Mouse (Mus musculus) megakaryocyte-erythroid progenitor cell, adult 5-6 weeks (primary cell): ENCODE results near the gene Slc48a1. TPM values are rescaled to one million over a fixed set of nuclear protein-coding genes. Genes with fewer than 3 reads are reported as not detected.

Experiments used
- ATAC-seq: replicated peaks from 2 replicates; pipeline ENCODE4 v1.8.0; 2016; ENCODE audit warnings: mild to moderate bottlenecking, inconsistent platforms; ENCODE audit not compliant: severe bottlenecking, poor library complexity, low FRiP score, low TSS enrichment
- total RNA-seq, 2 experiments: library from RNA; stranded (forward) in 1 of 2; stranded (reverse) in 1 of 2; fragments of 200-1000, 215-1000 nt in 1 of 2; fragments of >200 nt in 1 of 2; fragmentation: Nextera tagmentation in 1 of 2; gene quantifications; 2 replicates each; pipeline ENCODE4 v1.2.3; 2014 to 2017

Slc48a1 gene
- total RNA-seq, 2 experiments from 2014 or later: 72.6 to 112 TPM

DNA sequence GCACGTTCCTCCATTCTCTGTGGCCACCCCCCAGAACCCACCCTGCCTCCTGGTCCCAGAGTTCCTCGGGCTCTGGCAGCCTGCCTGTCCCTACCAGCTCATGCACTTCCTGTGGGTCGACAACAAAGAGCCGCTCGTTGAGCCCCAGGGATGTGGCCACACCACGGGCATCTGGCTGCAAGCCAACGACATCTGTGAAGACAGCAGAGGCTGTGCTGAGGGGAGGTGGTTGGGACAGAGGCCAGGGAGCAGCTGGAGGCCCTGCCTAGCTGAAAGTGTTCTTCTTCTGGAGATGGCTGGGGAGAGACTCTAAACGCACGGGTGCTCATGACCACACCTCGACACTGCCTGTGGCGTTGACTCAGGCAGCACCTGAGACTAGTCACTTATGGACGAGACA is 27.6 kb upstream of the Slc48a1 start:
- peak; percentile 50 for ATAC-seq

DNA sequence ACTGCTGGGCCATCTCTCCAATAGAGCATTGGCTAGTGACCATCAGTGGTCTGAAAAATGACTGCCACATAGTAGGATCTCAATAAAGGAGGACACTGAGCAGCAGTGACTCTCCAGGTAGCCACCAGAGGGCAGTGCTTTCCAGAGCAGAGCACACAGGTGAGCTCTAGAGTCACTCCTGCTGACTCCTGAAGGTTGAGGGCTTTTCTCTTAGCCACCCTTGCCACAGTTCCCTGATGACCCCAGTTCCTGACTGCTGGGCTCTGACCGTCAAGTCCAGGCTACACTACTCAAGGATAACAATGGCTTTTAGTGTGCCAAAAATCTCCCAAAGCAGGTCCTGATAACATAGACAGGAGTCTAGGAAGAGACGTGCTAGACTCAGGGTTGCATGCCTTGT is 26.6 kb upstream of the Slc48a1 start:
- ATAC-seq: no peak

DNA sequence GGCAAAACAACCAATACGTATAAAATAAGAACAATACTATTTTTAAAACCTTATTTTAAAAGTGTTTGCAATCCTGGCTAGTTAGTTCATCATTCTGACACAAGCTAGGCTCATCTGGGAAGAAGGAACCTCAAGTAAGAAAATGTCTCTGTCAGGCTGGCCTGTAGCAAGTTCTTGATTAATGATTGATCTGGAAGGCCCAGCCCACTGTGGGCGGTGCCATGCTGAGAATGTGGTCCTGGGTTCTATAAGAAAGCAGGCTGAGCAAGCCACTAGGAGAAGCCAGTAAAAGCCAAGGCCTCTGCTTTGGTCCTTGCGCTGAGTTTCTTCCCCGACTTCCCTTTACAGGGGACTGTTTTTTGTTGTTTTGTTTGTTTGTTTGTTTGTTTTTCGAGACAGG is 25.8 kb upstream of the Slc48a1 start:
- ATAC-seq: no peak

DNA sequence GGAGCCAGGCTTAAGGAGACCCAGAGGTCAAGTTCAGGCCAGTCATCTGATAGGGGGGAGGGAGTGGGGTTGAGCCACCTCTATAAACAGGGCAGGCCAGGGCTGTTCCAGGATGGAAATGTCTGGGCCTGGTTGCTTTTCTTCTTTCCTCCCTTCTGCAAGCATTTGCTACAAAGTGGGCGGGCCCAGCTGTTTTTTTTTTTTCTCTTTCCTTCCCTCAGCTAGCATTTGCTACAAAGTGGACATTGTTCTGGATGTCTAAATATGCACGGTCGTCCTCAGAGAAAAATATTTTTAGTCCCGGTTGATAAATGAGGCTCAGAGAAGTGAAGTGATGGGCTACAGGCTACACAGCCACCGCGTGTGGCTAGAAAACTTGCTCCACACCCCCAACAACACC is 23.8 kb upstream of the Slc48a1 start:
- ATAC-seq: no peak

DNA sequence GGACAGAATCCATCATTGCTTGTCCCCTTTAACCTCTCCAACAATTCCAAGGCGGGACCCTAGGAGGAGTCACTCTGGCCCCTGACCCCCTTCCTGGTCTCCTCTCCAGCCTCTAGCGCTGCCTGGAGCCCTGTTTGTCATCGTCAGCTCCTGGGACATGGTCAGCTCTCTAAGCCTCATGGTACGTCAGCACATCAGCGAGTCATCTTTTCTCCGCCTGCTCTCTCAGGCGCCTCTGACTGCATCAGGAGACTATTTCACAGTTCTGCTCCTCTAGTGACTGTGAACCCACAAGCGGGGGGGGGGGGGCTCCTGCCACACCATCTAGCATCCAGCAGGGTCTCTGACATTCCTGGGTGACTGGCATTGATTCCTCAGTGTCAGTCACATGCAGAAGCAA is 23.0 kb upstream of the Slc48a1 start:
- ATAC-seq: no peak

DNA sequence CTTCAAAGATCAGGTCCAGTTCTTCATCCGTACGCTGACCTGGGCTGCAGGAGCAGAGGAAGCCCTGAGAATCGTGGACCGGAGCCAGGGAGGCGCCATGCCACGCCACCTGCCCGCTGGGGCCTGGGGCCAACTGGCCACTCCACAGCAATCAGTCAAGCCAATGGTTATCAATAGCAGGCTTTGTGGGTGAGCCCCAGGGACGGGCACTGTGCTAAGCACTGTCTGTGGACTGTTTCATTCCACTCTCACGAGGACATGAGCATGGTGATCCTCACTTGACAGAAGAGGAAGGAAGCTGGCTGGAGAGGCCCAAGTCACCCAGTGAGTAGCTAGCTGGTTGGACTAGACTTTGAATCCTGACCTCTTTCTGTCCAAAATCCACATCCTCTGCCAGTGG is 18.3 kb upstream of the Slc48a1 start:
- ATAC-seq: no peak

DNA sequence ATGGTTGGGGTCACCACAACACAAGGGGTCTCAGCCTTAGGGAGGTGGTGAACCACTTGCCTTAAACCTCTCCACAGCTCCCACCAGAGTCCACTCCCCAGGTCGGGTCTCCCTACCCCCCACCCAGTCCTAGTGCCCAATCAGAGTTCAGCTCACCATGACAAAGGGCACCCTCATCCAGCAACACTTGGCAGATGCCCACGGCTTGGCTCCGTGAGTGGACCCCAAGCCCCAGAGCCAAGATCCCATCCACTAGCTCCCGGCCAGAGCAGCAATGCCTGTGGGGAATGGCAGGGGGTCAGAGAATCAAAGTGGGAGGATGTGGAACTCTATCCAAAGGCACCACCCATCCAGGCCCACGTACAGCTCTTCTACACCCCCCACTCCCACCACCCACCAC is 17.4 kb upstream of the Slc48a1 start:
- ATAC-seq: no peak

DNA sequence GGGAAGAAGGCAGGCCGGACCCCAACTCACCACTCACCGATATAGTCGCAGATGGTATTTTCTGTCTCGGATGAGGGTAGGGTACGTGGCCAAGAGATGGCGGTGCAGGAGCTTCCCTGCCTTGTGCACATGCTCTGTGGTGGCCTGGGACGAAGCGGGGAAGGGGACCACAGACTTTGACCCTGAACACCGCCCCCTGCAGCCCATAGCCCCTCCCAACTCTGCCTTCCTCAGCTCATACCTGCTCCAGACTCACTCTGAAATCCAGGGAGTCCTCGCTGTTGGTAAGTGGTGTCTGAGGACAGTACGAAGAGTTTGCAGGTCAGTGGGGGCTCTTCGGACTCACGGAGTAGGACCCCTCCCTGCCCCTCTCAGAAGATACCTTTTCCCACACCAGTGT is 16.9 kb upstream of the Slc48a1 start:
- ATAC-seq: no peak

DNA sequence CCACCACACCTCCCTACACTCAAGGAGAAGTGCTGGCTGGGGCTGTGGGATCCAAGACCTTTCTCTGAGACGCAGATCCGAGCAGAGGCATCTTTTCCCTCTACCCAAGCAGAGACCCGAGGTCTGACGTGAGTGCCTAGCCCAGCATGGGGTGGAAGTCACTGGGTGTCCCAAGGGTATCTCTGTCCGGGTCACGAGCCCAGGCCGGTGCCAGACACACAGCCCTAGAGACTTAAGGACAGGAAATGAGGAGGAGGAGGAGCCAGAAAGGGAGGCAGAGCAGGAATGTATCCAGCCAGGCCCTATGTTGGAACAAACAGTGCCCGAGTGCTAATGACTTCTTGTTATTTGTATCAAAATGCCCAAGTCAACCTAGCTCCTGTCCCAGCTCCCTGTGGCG is 15.6 kb upstream of the Slc48a1 start:
- no peak for ATAC-seq

DNA sequence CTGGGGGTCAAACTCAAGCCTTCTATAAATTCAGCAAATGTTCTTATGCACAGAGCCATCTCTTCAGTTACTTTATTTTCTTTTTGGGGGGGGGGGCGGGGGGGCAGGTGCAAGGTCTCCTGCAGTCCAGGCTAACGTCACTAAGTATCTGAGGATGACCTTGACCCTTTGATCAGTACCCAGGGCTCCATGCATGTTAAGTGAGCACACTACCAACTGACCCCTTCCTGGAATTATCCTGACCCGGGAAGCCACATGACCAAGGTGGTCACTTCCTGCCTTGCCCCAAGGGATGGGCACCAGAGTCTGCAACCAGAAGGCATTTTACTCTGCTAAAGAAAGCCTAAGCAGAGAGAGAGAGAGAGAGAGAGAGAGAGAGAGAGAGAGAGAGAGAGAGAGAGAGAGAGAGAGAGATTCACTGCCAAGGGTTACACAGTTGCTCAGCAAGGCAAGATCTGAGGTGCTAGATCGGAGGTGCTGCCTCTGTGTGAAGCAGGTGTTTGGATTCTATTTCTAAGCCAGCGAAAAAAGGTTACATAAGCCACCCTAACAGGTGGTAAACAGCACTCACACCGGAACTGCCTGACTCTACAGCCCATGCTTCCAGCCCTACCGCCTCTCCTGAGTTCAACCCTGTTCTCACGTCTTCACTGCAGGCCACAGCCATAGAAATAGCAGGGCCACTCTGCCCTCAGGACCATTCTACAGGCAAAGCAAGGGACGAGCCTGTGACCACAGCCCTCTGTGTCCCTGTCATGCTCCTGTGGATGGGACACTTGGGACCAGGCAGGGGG is 14.9 kb upstream of the Slc48a1 start:
- no peak for ATAC-seq

DNA sequence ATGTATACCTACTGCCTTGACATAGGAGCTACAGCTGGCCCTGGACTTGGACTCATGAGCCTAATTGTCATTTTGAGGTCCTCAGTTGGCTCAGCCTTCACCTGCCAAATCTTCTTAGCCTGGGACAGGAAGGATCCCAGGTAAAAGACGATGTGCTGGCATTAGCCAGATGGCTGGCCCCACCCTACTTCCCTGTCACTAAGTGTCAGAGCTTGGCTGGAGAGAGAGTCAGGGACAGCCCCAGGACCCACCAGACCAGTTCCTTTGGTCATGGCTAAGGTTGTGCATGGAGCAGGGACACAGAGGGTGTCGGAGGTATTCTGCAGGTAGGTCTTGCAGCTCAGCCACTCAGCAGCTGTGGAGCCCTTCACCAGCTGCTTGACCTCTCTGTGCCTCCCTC is 13.8 kb upstream of the Slc48a1 start:
- no peak for ATAC-seq

DNA sequence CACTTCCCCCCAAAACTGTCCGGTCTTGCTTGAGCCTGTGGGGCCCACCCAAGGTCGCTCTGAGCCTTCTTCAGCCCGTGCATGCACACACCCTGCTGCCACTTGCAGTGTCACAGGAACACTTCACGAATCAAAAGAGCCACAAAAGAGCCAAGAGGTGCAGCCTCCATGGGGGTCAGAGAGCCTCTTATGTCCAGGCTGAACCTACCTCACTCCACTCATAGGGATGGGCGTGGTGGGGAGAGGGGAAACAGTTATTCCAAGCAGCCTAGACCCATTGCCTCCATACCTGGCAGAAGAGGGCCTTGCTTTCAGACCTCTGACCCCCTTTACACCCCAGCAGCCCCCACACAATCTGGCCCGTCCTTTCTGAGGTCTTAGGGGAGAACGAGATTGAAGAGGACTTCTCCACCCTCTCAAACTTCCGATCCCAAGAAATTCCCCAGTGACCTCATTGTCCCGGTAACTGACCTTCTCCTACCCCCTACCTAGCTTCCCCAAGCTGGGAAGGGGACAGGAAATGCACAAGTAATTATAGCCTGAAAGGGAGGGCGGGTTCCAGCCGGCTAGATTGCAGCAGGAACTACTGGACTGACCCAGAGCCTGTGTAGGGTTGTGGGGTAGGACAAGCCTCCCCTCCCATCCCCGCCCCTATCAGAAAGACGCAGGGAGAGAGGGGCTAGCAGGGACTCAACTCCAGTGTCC is 13.1 kb upstream of the Slc48a1 start:
- no peak for ATAC-seq

DNA sequence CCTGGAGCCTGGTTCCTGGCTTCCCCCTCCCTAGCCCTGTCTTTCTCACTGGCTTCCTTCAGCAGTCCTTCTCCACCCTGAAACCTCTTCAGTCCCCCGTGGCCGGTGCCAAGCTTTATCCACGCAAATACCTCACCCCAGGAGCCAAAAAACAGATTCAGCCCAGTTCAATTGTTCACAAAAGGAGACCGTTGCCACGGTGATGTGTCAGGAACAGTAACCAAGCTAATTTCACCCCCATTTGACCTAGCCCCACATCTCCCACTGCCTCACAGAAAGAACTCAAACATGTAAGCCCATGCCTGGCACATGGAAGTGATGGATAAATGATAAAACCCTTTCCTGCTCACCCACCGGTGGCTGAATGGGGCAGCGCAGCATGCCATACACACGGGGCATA is 12.1 kb upstream of the Slc48a1 start:
- no peak for ATAC-seq

DNA sequence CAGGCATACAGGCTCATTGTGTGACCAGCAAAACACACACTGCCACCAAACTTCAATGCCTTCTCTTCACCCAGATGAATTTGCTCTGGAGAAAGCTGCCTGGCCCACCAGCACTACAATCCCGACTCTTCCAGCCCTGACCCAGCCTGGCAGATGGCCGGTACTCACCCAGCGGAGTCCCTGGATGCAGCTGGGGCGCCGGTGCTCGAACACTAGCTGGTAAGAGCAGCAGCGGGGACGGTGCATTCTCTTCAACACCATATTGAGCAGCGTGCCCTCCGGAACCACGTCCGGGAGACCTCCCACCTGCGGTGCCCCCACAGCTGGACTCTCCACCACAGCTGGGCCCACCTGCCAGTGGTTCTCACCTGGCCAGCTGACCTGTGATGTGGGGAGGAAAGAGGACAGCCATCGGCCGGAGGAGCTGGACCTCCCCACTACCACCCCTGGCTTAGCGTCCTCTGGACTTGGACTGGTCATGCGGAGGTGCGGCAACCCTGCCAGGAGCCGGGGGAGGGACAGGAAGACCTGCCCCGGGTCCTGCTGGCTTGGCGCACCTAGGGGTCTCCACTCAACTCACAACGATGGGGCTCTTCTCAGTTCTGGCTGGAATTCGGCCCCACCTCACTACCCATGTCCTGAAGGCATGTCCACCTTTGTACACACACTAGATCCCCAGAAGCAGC is 11.6 kb upstream of the Slc48a1 start:
- no peak for ATAC-seq

DNA sequence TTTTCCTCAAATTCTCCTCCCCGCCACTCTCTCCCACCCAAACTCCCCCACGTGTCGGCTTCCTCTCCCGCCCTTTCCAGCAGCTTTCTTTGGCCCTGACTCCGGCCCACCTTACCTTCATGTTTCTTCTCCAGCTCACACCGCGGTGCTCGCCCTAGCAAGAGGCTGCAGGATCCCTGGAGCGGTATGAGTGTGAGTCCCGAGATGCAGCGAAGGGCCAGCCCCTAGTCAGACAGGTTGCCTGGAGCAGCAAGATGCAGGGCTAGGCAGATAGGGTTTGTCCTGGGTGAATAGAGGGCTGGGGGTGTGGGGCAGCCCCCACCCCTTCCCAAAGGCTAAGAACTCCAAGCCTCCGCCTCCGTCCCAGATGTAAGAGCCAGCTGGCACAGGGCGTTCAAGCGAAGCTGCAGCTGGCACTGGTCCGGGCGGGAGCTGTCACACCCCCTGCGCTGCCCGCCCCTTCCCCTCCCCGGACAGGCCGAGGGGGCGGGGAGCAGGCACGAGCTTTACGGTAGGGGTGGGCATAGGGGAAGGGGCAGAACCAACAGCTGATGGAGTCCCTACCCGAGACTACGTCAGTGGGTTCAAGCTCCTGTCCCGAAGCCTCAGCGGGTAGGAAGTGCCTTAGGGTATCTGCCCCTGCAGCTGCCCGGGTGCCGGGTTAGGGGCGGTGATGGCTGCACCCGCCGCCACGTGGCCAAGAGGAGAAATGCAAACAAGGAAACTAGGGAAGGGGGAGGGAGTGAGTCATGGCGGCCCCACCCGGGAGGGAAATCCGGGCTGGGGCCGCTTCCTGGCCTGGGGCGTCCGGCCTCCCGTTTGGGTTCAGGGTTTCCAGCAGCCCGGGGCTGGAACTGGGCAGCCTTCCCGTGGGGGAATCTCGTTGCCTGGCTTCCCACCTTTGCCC is 10.8 kb upstream of the Slc48a1 start, which contains the start of gene Rapgef3:
Gene Rapgef3 (minus strand): TSS at position 693 of the 907 bp plus-strand sequence.
- ATAC-seq: peak; percentile 77

DNA sequence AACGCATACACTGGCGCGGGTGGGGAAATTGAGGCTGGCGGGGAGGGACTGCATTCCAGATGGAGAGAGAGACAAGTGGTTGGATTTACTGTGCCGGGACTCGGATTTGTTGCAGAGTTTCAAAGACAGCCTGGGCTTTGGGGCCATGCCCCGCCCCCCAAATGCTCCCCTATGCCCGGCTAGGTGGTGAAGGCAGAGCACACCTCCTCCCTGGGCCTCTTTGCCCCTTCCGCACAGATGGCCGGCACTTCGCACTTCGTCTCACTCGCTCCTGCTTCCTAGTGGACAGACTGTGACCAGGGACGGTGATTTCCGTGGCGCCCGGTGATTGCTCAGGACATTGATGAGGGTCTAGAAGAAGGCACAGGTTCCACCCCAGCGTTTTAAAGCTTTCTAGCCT is 10.1 kb upstream of the Slc48a1 start:
- ATAC-seq: peak; percentile 7; the same call in 1 of the 2 replicates

DNA sequence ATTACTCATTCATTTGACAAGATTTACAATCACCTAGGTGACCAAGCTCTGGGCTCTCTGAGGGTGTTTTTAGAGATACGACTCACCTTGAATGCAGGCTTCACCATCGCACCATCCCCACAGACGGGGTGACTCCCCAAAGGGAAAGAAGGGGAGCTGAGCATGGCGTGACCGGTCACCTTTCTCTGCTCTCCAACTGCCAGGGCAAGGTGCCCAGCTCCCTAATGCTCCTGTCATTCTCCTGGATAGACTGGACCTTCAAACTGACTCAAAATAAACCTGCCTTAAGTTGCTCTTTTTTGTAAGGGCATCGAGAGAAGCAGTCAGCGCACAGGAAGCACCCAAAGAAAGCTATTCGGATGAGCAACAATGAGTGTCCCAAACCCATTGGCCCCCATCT is 8.0 kb upstream of the Slc48a1 start:
- no peak for ATAC-seq

DNA sequence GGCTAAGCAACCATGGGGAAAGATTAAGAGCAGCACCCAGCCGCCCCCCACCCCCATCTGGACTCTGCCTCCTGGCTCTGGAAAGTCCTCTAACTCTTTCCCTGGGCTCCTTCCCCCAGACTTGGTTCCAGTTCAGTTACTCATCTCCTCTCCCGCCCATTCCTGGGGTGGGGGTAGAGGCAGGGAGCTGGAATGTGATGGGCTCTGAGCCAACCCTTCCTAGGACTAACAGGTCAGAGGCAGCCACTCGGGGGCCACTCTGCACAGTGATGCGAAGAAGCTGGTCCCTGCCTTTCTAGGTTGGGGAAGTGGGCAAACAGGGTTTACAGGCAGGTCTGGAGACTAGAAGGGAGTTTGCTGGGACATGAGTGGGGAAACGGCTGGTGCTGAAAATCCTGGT is 5.2 kb upstream of the Slc48a1 start:
- no peak for ATAC-seq

DNA sequence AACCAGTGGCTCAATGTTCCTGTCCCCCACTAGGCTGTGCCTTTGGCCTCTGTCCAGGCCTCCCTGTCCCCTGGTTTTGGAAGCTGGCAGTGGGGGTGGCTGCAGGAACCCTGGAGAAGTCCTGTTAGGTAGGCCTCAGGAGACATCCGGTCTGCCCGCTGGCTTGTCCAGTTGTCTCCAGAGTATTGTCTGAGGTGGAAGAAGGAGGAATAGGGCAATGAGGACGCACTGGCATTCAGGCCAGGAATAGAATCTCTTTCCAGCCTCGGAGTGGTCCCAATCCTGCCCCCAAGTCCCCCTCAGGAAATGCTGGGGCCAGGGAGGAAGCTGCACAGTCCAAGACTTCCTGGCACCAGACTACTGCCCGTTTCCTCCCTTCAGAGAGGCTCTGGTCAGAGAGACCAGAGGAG is 4.4 kb upstream of the Slc48a1 start:
- no peak for ATAC-seq

DNA sequence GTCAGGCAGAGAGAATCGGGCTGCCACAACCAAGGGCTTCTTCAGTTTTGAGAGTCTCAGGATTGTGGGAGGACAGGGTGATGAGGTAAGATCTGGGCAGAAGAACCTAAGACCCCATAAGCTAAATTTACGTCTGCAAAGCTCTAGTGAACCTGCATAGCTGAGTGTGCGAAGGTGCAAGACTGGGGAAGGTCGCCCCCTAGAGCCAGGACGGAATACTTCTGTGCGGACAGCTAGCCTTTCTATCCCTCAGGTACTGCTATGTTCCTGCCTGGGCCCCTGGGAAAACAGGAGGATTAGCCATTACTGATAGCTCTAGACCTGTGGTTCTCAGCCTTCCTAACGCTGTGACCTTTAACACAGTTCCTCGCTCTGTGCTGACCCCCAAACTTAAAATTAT is 1.8 kb upstream of the Slc48a1 start:
- ATAC-seq: peak; percentile 81
